Mouse (Mus musculus) testis, adult 2 months (tissue): Measurements from ENCODE around the gene Srpr.

Experiments used
- CTCF ChIP-seq: fragments of 200-500 bp; IDR thresholded peaks from 2 replicates; pipeline ENCODE4 v1.5.1; 2012; ENCODE audit warnings: low read depth, mild to moderate bottlenecking, inconsistent platforms, low read length, moderate library complexity; ENCODE audit not compliant: control insufficient read depth, insufficient read depth, insufficient replicate concordance
- POLR2A ChIP-seq: fragments of 200-500 bp; IDR thresholded peaks from 2 replicates; pipeline ENCODE4 v1.6.1; 2012; ENCODE audit warnings: low read depth, mild to moderate bottlenecking, inconsistent platforms, low read length, moderate library complexity; ENCODE audit not compliant: control insufficient read depth

DNA sequence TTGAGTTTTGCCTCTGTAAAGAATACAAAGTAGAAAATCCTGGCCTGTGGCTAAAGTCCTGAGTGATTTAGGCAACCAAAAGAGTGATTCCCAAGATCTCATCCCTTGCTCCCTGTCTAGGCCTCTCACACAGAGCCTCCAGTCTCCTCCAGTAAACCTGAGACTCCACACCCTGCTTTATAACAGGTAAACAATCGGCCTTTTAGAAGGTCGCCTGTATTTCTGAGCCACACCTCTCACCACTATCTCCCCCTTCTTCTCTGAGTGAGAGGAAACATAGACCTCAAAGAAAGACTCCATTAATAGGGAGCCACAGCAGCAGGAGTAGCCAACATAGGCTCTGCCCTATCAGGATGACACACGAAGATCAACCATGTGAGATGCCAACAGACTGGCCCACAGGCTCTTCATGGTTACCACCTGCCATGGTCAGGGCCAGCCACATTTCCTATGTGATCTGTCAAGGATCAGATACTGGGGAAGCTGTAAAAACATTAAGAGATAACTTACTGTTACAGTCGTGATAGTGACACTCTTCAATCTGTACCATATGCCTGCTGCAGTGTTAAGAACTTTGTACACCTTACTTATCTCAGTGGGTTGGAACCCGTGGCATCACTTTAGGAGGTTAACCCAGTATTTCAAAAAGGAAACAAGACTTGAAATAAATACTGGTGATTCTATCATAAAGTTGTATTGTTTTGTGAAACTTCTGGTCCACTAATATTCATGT is 35.7 kb upstream of the Srpr start:
- TF ChIP-seq POLR2A, result no peak
- TF ChIP-seq CTCF, result no peak
